ENCODE assay signal across 8 mouse cellular contexts in genomic region chr14:9606584-9607377, GRCm38 (mm10).
DNase-seq lines count a peak whose midpoint lies in the region; ATAC-seq lines count a peak whose summit lies in the region.

No protein-coding gene starts in this region.

- peak; percentile 42 to 48 for DNase-seq in cerebellum, postnatal 14 days
- DNase-seq in cerebellum, postnatal 36 days = no peak
- DNase-seq in adrenal gland, postnatal 10 days = peak; percentile 33
- DNase-seq in left cerebral cortex, postnatal 14 days (ENCODE audit: low spot score in 2 of 2) = peak; percentile 61 to 69
- DNase-seq in lung, postnatal 36 days = peak; percentile 15
- no peak for DNase-seq in urinary bladder, adult 2 months (ENCODE audit: low spot score)
- DNase-seq in spleen, postnatal 10 days (ENCODE audit: low spot score in 2 of 2) = no peak

- intact Hi-C loops in left cerebral cortex, postnatal 14 days (cut with DNase I) = no loop called here

- ATAC-seq in activated CD4-positive, CD25-positive, alpha-beta regulatory T cell, adult 4 months = no peak

Comparison
In these comparisons a context has a peak if more than half of its experiments do, and no peak if none do; other contexts are left out.
1. DNase-seq: peak in cerebellum, postnatal 14 days (2 of 2), adrenal gland, postnatal 10 days (single experiment), left cerebral cortex, postnatal 14 days (2 of 2) and lung, postnatal 36 days (single experiment); none in cerebellum, postnatal 36 days (0 of 2), urinary bladder, adult 2 months (single experiment) and spleen, postnatal 10 days (0 of 2).